Mouse (Mus musculus): Measurements from ENCODE around the gene Sucla2.

- TF ChIP-seq TAL1 (IDR thresholded peaks at IDR 0.05; ENCODE audit: low read length) (no peak), GATA1 (IDR thresholded peaks at IDR 0.05; ENCODE audit: low read length) (no peak)
Measured at GRCm38 (mm10) chr14:73574053-73574452, 48.9 kb downstream of the Sucla2 start.
